Mouse (Mus musculus): ENCODE data around the gene Myo1c. TPM values are rescaled to one million over a fixed set of nuclear protein-coding genes. Genes with fewer than 3 reads are reported as not detected.

Gene Myo1c
- polyA plus RNA-seq (2014; fragmentation: Nextera tagmentation; extraction: Ambion mirVana), result 13.0 and 13.8 TPM in 2 replicates

DNA sequence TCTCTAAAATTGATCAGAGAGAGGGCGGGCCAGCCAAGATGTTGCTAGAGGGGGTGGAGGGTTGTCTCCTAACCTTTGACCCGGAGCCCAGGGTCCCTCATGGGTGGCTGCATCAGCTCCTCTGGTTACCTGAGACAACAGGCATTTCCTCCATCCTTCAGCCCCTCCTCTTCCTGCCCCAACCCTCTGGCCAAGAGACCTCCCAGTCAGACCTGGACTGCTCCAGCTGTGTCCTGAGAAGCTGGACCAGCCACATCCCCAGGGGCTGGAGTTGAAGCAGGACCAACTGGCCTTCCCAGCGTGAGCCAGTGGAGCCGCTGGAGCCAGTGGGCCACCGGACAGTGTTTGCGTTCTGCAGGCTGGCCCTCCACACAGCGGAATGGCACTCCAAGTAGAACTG, at the start of gene Myo1c:
TSS of gene Myo1c (plus strand) at position 194 of the 400 bp plus-strand sequence.
- Histone ChIP-seq H3K4me2 (ENCODE audit: low read depth) (peak within 1 kb of the TSS; percentile 86), H3K4me3 (ENCODE audit: low read depth, low read length) (peak within 1 kb of the TSS; percentile 58), H3K27me3 (ENCODE audit: control insufficient read depth, insufficient read depth, low read length) (peaks cover 17% of the 10 kb centered on the region), H3K4me1 (ENCODE audit: control insufficient read depth, insufficient read depth, low read length) (peaks cover 14% of the 10 kb centered on the region; the same call in 1 of the 2 replicates), H3K36me3 (ENCODE audit: control insufficient read depth, insufficient read depth, low read length) (no peaks in the 10 kb centered on the region), H3K27ac (ENCODE audit: low read depth, low read length) (0 out of 2 replicates have a peak within 1 kb of the TSS, but pooled peaks have one; percentile 44), H3K9me3 (ENCODE audit: control insufficient read depth, low read length) (no peaks in the 10 kb centered on the region), H3K9ac (ENCODE audit: low read length) (peak within 1 kb of the TSS; percentile 76)
- WGBS, result 76% methylated on average over 7 of the region's 7 CpGs
- ATAC-seq (ENCODE audit: insufficient read depth, low FRiP score, low TSS enrichment) (no peak), DNase-seq (ENCODE audit: low spot score) (no peak)

DNA sequence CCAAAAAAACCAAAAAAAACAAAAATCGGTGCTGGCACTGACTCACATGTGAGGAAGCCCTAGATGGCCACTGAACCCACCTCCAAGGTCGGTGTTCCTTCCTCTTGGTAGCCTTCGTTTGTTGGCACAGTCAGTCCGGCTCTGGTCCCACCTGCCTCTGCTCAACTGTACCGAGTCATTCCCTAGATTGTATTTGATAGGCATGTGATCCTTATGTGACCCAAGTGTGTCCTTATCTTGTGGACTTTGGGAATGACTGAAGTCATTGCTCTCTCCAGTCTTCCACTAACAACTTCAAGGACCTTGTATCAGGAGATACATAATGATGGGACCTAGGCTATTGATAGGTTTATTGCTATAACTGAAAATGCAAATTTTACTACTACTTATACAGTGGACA, 45.5 kb upstream of the Myo1c start:
- DNase-seq (ENCODE audit: low spot score) (no peak), ATAC-seq (ENCODE audit: insufficient read depth, low FRiP score, low TSS enrichment) (no peak)
- no peak overlapping the region for H3K27ac ChIP-seq (ENCODE audit: low read depth, low read length)
- H3K4me1 ChIP-seq (ENCODE audit: control insufficient read depth, insufficient read depth, low read length), result no peaks in the 10 kb centered on the region
- no peak overlapping the region for H3K9ac ChIP-seq (ENCODE audit: low read length)
- H3K9me3 ChIP-seq (ENCODE audit: control insufficient read depth, low read length), result no peaks in the 10 kb centered on the region
- H3K27me3 ChIP-seq (ENCODE audit: control insufficient read depth, insufficient read depth, low read length), result no peaks in the 10 kb centered on the region
- no peak overlapping the region for H3K4me3 ChIP-seq (ENCODE audit: low read depth, low read length)
- H3K36me3 ChIP-seq (ENCODE audit: control insufficient read depth, insufficient read depth, low read length), result peaks cover 17% of the 10 kb centered on the region
- no peak overlapping the region for H3K4me2 ChIP-seq (ENCODE audit: low read depth)
- 93% methylated on average over 5 of the region's 5 CpGs for WGBS

DNA sequence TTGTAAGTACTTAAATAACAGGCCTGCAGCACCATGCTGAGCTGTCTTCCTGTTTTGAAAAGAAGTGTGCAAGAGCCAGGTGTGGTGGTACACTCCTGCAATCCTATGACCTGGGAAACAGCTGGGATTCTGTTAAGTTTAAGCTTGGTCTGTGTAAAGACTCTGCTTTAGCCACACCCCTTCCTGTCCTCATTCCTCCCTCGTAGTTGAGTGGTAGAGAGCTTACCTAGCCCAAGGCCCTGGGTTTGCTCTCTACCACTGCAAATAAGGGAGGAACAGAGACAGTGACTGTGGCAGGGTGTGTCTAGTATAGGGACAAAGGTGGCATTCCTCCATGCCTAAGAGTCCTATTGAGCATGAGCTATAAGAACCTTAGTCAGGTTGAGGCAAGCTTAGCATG, 45.0 kb upstream of the Myo1c start:
- Histone ChIP-seq H3K4me3 (ENCODE audit: low read depth, low read length) (no peak overlapping the region), H3K4me2 (ENCODE audit: low read depth) (no peak overlapping the region), H3K36me3 (ENCODE audit: control insufficient read depth, insufficient read depth, low read length) (peaks cover 17% of the 10 kb centered on the region), H3K9me3 (ENCODE audit: control insufficient read depth, low read length) (no peaks in the 10 kb centered on the region), H3K4me1 (ENCODE audit: control insufficient read depth, insufficient read depth, low read length) (no peaks in the 10 kb centered on the region), H3K27ac (ENCODE audit: low read depth, low read length) (no peak overlapping the region), H3K27me3 (ENCODE audit: control insufficient read depth, insufficient read depth, low read length) (no peaks in the 10 kb centered on the region), H3K9ac (ENCODE audit: low read length) (no peak overlapping the region)
- no peak for ATAC-seq (ENCODE audit: insufficient read depth, low FRiP score, low TSS enrichment)
- 77% methylated on average over 1 of the region's 1 CpGs for WGBS
- DNase-seq (ENCODE audit: low spot score), result no peak

DNA sequence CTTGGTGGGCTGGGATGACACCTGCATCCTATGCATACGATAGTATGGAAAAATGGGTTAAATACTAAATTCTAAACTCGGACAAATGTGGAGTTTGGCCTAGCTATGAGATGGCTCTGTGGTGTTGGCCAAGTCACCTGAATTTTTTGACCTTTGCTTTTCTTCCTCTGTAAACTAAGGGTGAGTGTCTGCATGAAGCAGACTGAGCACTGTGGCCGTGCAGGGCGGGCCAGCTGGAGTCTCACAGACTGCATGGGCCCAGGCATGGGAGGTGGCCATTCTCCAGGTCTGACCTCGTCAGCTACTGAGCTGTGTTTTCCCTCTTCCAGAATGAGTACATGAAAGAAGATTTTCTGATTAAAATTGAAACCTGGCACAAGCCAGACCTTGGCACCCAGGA, 41.5 kb upstream of the Myo1c start:
- peaks cover 11% of the 10 kb centered on the region for H3K36me3 ChIP-seq (ENCODE audit: control insufficient read depth, insufficient read depth, low read length)
- H3K27me3 ChIP-seq (ENCODE audit: control insufficient read depth, insufficient read depth, low read length), result no peaks in the 10 kb centered on the region
- no peak overlapping the region for H3K27ac ChIP-seq (ENCODE audit: low read depth, low read length)
- no peak for DNase-seq (ENCODE audit: low spot score)
- 92% methylated on average over 5 of the region's 5 CpGs for WGBS
- H3K9me3 ChIP-seq (ENCODE audit: control insufficient read depth, low read length), result no peaks in the 10 kb centered on the region
- H3K4me1 ChIP-seq (ENCODE audit: control insufficient read depth, insufficient read depth, low read length), result no peaks in the 10 kb centered on the region
- H3K4me2 ChIP-seq (ENCODE audit: low read depth), result no peak overlapping the region
- no peak overlapping the region for H3K9ac ChIP-seq (ENCODE audit: low read length)
- no peak overlapping the region for H3K4me3 ChIP-seq (ENCODE audit: low read depth, low read length)
- ATAC-seq (ENCODE audit: insufficient read depth, low FRiP score, low TSS enrichment), result no peak

DNA sequence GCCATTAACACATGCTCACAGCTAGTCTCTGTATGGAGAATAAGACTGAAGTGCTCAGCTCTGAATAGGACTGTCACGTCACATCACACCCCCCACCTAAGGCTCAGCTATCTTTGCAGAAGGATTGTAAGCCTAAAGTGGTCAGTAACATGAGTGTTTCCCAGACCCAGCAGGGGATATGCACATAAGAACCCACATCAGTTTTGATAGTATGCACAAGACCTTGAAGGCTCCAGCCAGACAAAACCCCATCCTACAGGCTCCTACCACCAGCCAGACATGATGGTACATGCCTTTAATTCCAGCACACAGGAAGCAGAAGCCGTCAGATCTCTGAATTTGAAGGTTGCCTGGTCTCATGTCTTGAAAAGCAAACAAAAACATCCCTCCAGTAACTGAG, 40.3 kb upstream of the Myo1c start:
- Histone ChIP-seq H3K27me3 (ENCODE audit: control insufficient read depth, insufficient read depth, low read length) (no peaks in the 10 kb centered on the region), H3K27ac (ENCODE audit: low read depth, low read length) (no peak overlapping the region), H3K36me3 (ENCODE audit: control insufficient read depth, insufficient read depth, low read length) (peaks cover 13% of the 10 kb centered on the region), H3K9ac (ENCODE audit: low read length) (no peak overlapping the region), H3K4me1 (ENCODE audit: control insufficient read depth, insufficient read depth, low read length) (no peaks in the 10 kb centered on the region), H3K4me2 (ENCODE audit: low read depth) (no peak overlapping the region), H3K4me3 (ENCODE audit: low read depth, low read length) (no peak overlapping the region), H3K9me3 (ENCODE audit: control insufficient read depth, low read length) (no peaks in the 10 kb centered on the region)
- ATAC-seq (ENCODE audit: insufficient read depth, low FRiP score, low TSS enrichment) (no peak), DNase-seq (ENCODE audit: low spot score) (no peak)
- WGBS, result 84% methylated on average over 2 of the region's 2 CpGs

DNA sequence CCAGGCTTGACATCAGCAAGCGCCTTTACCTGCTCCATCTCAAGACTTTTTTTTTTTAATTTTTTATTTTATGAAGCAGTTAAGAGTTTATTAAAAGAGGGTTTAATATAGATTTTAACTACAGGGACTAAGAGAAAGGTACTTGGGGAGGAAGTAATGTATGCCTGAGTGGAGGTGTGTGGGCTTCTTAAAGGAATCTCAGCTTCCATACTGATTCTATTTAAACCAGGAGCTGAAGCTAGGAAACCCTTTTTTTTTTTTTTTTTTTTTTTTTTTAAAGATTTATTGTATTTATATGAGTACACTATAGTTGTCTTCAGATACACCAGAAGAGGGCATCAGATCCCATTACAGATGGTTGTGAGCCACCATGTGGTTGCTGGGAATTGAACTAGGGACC, 35.5 kb upstream of the Myo1c start:
- DNase-seq (ENCODE audit: low spot score) (no peak), ATAC-seq (ENCODE audit: insufficient read depth, low FRiP score, low TSS enrichment) (no peak)
- 100% methylated on average over 1 of the region's 1 CpGs for WGBS
- H3K9me3 ChIP-seq (ENCODE audit: control insufficient read depth, low read length), result no peaks in the 10 kb centered on the region
- no peak overlapping the region for H3K9ac ChIP-seq (ENCODE audit: low read length)
- H3K27ac ChIP-seq (ENCODE audit: low read depth, low read length), result no peak overlapping the region
- H3K36me3 ChIP-seq (ENCODE audit: control insufficient read depth, insufficient read depth, low read length), result peaks cover 12% of the 10 kb centered on the region; the same call in 1 of the 2 replicates
- no peak overlapping the region for H3K4me2 ChIP-seq (ENCODE audit: low read depth)
- H3K4me1 ChIP-seq (ENCODE audit: control insufficient read depth, insufficient read depth, low read length), result no peaks in the 10 kb centered on the region
- H3K4me3 ChIP-seq (ENCODE audit: low read depth, low read length), result no peak overlapping the region
- no peaks in the 10 kb centered on the region for H3K27me3 ChIP-seq (ENCODE audit: control insufficient read depth, insufficient read depth, low read length)

DNA sequence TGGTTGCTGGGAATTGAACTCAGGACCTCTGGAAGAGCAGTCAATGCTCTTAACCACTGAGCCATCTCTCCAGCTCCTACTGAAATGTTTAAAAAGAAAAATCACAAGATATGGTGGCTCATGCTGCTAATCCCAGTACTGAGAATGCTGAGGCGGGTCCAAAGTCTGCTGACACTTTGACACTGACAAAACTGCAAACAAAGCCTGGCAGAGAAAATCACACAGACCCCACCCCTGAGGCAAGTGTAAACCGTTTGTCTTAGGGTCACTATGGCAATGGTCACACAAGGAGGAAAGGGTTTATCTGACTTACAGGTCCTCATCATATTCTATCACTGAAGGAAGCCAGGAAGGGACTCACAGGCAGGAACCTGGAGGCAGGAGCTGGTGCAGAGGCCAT, 34.7 kb upstream of the Myo1c start:
- H3K36me3 ChIP-seq (ENCODE audit: control insufficient read depth, insufficient read depth, low read length), result peaks cover 12% of the 10 kb centered on the region; the same call in 1 of the 2 replicates
- no peak overlapping the region for H3K4me3 ChIP-seq (ENCODE audit: low read depth, low read length)
- no peak overlapping the region for H3K4me2 ChIP-seq (ENCODE audit: low read depth)
- no peaks in the 10 kb centered on the region for H3K9me3 ChIP-seq (ENCODE audit: control insufficient read depth, low read length)
- no peaks in the 10 kb centered on the region for H3K27me3 ChIP-seq (ENCODE audit: control insufficient read depth, insufficient read depth, low read length)
- ATAC-seq (ENCODE audit: insufficient read depth, low FRiP score, low TSS enrichment), result no peak
- H3K9ac ChIP-seq (ENCODE audit: low read length), result no peak overlapping the region
- DNase-seq (ENCODE audit: low spot score), result no peak
- 91% methylated on average over 2 of the region's 2 CpGs for WGBS
- no peak overlapping the region for H3K27ac ChIP-seq (ENCODE audit: low read depth, low read length)
- H3K4me1 ChIP-seq (ENCODE audit: control insufficient read depth, insufficient read depth, low read length), result no peaks in the 10 kb centered on the region

DNA sequence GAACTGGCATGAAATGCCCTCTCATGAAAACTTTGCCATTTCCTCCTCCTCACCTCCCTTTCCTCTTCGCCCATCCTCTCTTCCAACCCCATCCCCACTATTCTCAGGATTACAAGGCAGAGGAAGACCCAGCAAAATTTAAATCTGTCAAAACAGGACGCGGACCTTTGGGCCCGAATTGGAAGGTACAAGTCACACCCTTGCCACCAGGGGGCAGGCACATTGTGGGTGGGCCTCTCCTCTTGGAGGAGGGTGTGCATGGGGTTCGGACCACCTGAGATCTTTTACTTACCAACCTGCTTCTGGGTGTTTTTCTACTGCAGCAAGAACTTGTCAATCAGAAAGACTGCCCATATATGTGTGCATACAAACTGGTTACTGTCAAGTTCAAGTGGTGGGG, 31.2 kb upstream of the Myo1c start:
- Histone ChIP-seq H3K27ac (ENCODE audit: low read depth, low read length) (no peak overlapping the region), H3K36me3 (ENCODE audit: control insufficient read depth, insufficient read depth, low read length) (peaks cover 7% of the 10 kb centered on the region; the same call in 1 of the 2 replicates), H3K27me3 (ENCODE audit: control insufficient read depth, insufficient read depth, low read length) (no peaks in the 10 kb centered on the region), H3K9me3 (ENCODE audit: control insufficient read depth, low read length) (no peaks in the 10 kb centered on the region), H3K4me1 (ENCODE audit: control insufficient read depth, insufficient read depth, low read length) (no peaks in the 10 kb centered on the region), H3K4me2 (ENCODE audit: low read depth) (no peak overlapping the region), H3K4me3 (ENCODE audit: low read depth, low read length) (no peak overlapping the region), H3K9ac (ENCODE audit: low read length) (no peak overlapping the region)
- DNase-seq (ENCODE audit: low spot score) (peak; percentile 24), ATAC-seq (ENCODE audit: insufficient read depth, low FRiP score, low TSS enrichment) (no peak)
- 79% methylated on average over 5 of the region's 5 CpGs for WGBS

DNA sequence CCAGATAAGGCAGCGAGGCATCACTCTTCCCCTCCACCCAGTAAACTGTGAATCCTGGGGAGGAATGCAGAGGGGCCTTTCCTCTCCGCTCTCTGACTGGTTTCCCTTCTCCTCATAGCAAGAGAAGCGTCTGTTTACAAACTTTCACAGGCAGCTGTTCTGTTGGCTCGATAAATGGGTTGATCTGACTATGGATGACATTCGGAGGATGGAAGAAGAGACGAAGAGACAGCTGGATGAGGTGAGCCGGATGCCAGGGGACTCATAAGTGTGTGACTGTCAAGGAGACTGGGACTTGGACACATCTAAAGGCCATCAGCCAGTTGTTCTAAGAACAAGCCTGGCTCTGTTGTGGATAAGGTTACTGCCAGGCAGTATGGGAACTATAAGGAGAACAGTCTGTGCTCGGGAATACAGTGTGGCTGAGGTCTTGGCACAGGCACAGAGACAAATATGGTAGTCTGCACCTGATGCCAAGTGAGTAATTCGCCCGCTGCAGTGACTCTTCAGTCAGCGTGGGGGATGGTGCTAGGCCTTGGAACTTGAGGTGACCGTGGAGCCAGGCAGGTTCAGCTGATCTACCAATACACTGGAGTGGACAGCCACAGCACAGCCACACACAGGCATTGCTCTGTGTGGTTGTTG, 30.0 kb upstream of the Myo1c start:
- 93% methylated on average over 12 of the region's 12 CpGs for WGBS
- ATAC-seq (ENCODE audit: insufficient read depth, low FRiP score, low TSS enrichment) (no peak), DNase-seq (ENCODE audit: low spot score) (no peak)
- peaks cover 5% of the 10 kb centered on the region; the same call in 1 of the 2 replicates for H3K36me3 ChIP-seq (ENCODE audit: control insufficient read depth, insufficient read depth, low read length)
- no peak overlapping the region for H3K4me2 ChIP-seq (ENCODE audit: low read depth)
- no peaks in the 10 kb centered on the region for H3K4me1 ChIP-seq (ENCODE audit: control insufficient read depth, insufficient read depth, low read length)
- no peaks in the 10 kb centered on the region for H3K27me3 ChIP-seq (ENCODE audit: control insufficient read depth, insufficient read depth, low read length)
- no peaks in the 10 kb centered on the region for H3K9me3 ChIP-seq (ENCODE audit: control insufficient read depth, low read length)
- no peak overlapping the region for H3K27ac ChIP-seq (ENCODE audit: low read depth, low read length)
- no peak overlapping the region for H3K4me3 ChIP-seq (ENCODE audit: low read depth, low read length)
- no peak overlapping the region for H3K9ac ChIP-seq (ENCODE audit: low read length)
